Mouse (Mus musculus) gonadal fat pad, adult 2 months (tissue): ENCODE measurements around the gene 3110070M22Rik. TPM values are rescaled to one million over a fixed set of nuclear protein-coding genes. Genes with fewer than 3 reads are reported as not detected.
"Not testable (repeated sequence)": the region's sequence is repeated elsewhere in the genome, so short reads cannot be mapped to it uniquely, and the experiment has no call there.

Experiments
- DNase-seq: peaks from one replicate; pipeline ENCODE4 v3.0.0-alpha.2; 2012; ENCODE audit warnings: low read depth
- polyA plus RNA-seq: library from polyadenylated mRNA; depleted of rRNA; stranded (reverse); fragments of >200 nt; gene quantifications from 2 replicates; pipeline ENCODE4 v1.2.3, GENCODE M21; 2012; rRNA removed

3110070M22Rik gene
- 3.5 and 4.2 TPM in 2 replicates for polyA plus RNA-seq

DNA sequence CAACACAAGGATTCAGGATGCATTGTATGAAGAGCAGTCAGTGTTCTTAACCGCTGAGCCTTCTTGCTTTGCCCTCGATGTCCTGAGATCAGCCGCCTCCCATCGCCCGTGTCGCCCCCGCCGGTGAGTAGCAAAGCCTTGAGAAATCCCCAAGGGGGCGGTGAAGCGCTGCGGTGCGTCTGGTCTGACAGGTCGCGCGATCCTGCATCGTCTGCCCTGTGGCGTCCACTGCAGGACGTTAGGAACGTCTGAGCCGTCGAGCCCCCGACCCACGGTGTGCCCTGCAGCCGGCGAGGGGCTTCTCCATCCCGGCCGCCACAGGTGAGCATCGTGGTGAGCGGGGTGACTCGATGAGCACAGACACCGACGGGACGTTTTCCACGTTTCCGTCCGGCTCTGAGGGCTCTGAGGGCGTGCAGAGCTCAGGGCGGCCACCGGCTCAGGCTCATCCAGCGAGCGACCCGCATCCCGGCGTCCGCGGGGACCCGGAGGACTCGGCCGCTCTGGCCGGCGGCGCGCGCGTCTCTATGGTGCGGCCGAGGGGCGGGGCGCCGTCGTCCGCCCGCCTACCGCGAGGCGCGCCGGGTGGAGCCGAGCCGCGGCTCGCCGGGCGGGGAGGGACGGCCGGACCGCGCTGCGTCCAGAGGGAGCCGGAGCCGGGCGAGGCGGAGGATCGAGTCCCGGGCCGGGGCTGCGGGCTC is at the start of gene 3110070M22Rik, which contains the start of gene Tmem267:
TSS of gene 3110070M22Rik (minus strand) at position 504 of the 701 bp plus-strand sequence.
TSS of gene Tmem267 (plus strand) at position 160 of the 701 bp plus-strand sequence.
- DNase-seq, result no peak

DNA sequence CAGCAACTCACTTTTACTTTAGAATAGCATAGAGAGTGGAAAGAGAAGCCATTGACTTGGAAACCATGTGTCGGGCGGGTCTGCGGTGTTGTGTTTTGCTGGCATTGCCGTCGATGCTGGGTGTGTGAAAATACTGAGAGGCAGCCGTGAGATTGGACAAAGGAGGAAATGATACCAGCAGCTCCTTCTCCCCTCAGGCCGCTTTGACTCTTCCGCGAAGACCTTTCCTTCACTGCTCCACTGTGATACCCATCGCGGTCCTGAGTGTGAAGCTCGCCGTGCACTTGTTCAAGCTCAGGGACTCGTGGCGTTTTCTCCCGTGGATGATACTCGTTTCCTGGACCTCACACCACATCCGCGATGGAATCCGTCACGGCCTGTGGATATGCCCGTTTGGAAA is 6.8 kb upstream of the 3110070M22Rik start:
- DNase-seq, result not testable (repeated sequence)

DNA sequence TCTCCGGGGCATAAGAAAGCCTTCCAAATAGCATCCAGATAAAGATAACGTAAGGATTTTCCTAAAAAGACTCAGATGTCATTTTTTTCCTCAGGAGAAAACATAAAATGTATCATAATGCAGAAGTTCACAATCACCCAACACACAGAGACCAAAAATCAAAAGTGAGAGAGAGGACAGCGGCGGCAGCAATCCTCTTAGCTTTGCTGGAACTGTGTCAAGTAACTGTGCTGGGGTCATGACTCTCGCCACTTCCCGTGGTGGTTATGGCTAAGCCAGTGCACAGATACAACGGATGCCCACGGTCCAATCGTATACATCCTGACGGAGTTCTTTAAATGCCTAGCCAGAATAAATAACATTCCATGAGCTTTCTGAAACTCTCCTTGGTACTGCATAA is 3.9 kb upstream of the 3110070M22Rik start:
- DNase-seq, result not testable (repeated sequence)

DNA sequence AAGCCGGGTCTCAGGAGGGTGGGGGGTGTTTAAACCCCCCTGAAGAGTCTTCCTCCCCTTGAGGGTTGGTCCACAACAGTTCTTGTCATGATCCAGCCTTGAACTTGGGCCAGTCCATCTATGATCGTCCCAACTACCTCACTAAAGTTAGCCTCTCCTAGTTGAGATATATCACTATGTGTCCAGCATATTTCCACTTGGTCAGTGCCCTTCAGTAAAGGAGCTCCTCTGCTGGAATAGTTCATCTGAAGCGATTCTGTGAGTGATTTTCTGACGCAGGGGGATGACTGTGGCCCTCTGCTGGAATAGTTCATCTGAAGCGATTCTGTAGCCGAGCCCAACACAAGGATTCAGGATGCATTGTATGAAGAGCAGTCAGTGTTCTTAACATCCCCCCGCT is 829 bp downstream of the 3110070M22Rik start:
- DNase-seq, result no peak

DNA sequence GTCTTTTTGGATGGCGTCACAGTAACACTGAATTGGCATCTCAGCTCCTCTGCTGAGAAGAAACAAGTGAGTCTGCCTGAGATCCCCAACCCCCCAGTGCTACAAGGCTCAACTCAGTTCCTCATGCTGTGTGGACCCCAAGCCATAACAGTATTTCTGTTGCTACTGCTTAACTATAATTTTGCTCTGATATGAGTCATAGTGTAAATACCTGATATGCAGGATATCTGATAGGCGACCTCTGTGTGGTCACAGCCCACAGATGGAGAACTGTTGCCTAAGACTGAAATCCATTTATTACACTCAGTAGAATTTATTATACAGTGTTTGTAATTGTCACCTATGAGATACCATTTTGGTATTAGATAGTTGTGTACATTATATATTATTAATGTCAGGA is 10.4 kb downstream of the 3110070M22Rik start:
- DNase-seq, result no peak

DNA sequence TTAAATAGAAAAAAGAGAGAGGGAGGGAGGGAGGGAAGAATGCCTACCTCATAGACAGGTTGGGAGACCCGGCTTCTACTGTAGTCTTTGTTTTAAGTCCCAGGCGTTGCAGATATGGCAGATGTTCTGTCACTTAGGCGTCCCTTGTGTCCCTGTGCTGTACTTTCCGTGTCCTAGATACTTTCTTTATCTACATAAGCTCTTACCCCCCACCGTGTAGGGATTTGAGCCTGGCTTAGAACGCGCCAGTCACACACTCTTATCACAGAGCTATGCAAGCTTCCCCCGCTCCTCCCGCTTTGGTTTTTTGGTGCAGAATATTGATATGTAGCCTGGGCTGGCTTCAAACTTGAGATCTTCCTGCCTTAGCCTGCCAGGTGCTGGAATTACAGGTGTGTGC is 11.6 kb downstream of the 3110070M22Rik start:
- no peak for DNase-seq

DNA sequence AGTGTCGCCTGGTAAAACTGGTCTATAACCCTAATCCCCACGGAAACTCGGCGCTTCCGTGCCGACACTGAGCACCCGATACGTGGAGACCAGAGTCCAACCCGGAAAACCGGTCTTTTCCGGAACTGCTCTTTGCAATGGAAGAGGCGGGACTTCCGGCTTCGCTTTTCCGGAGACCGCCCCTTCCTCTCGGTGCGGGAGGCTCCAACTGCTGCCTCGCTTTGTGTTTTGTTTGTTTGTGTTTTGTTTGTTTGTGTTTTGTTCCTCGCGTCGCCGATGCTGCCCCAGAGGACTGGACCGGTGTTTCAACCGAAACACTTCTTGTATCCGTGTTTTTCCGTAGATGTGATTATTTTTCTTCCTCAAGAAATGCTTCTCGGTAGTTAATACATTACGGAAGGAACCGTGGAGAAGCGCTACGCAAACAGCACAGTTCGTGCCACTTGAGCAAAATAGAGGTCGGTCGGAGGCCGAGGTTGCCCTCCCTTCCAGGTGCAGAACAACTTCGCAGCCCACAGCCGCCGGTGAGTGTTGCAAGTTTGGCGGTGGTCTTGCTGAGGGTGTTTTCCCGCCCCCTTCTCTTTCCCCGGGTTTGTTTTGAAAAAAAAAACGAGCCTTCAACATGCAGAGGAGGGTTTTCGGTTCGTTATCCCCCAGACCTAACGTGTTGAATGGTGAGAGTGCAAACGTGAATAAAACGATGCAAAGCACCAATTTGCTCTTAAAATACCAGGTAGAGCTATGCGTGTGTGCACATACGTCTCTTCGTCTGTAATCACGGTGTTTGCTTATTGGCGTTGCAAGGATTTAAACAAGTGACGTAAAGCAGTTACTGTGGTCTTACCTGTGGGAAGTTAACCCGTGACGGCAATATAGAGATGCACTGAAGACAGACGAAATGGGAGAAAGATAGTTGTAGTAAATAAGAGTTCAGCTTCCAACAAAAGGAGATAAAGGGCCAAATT is 25.3 kb downstream of the 3110070M22Rik start, which contains the start of gene 4833420G17Rik:
TSS of gene 4833420G17Rik (plus strand) at position 173 of the 965 bp plus-strand sequence.
- DNase-seq, result peak; percentile 49

DNA sequence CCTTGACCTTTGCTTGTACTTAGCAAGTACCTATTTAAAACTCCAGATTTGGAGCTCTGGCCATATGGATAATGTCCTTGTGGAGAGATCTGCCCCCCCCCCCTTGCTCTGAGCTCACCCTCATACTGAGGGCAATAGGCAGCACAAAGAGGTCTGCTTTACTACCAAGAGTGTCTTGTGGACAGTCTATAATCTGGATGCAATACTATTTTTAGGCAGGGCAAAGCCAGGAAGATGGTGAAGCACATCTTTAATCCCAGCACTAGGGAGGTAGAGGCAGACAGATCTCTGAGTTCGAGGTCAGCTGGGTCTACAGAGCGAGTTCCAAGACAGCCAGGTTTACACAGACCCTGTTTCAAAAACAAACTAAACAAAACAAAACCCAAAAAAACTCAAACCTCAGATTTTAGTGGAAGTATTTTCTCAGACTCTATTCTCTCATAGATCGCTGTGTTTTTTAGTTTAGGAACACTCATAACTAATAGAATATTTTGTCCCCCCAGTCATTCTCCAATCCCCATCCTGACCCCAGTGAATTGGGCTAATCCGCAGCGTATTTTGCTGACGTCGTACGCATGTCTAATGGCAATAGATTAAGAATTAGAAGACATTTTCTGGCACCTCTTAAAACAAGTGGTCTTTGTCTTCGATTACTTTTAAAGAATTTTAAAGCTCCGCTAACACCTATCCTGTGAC is 26.1 kb downstream of the 3110070M22Rik start:
- no peak for DNase-seq

DNA sequence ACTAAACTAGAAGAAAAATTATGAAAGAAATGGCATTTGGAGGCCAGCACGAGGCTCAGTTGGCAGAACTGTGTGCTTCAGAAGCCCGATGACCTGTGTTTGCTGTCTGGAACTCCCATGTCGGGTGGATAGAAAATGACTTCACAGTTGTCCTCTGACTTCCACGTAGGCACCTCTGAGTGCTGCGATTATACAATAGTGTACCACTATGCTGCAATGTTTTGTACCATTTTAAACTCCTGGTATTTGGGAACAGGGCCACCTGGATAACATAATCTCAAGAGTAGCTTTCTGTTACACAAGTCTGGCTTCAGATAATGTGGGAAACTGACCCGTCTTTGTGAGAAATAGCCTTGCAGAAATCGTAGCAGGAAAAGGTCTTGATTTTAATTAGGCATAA is 31.8 kb downstream of the 3110070M22Rik start:
- DNase-seq, result peak; percentile 44

DNA sequence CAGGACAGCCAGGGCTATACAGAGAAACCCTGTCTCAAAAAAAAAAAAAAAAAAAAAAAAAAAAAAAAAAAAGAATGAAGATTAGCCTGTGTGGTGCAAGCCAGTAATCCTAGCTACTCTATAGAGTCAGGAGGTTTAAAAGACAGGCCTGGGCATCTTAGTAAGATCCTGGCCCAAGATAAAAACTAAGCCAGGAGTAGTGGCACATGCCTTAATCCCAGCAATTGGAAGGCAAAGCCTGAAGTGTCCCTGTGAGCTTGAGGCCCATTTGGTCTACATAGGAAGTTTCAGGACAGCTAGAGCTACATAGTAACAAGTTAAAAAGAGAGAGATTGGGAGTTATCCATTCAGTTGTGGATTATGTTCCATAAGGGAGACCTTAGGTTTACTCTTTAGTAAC is 33.1 kb downstream of the 3110070M22Rik start:
- peak; percentile 67 for DNase-seq

DNA sequence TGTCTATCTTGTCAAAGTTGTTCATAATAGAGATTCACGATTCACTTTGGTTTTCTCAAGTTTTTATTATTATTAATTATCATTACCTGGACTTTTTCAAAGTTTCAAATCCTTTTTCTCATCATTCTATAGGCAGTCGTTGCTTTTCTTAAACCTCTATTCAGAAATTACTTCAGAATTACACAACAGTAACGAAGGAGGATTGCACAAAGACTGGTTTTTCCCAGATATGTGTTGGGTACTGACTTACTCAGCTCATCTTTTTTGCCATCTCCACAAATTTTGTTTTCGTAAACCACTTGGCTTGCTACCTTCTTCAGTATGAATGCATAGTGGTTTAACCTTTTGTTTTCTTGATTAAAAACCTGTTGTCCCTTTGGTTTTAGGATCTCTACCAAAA is 34.6 kb downstream of the 3110070M22Rik start:
- no peak for DNase-seq

DNA sequence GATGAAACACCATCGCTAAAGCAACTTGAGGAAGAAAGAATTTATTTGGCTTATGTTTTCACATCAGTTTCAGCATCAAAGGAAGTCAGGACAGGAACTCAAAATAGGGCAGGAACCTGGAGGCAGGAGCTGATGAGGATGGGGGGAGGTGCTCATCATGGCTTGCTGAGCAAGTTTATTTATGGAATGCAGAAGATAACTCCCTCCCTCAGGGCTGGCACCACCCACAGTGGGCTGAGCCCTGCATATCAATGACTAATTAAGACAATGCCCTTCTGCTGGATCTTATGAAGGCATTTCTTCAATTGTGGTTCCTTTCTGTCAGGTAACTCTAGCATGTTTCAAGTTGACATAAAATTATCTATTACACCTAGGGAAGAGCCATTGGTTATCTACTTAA is 45.9 kb downstream of the 3110070M22Rik start:
- no peak for DNase-seq

Other genes with a start within 250 kb of the 3110070M22Rik start
- gene Paip1, start 59.8 kb downstream of the 3110070M22Rik start, polyA plus RNA-seq, result 24.4 and 26.3 TPM in 2 replicates
- 29.2 and 29.3 TPM in 2 replicates for gene 4833420G17Rik, start 25.6 kb downstream of the 3110070M22Rik start, polyA plus RNA-seq
- 15.6 and 21.8 TPM in 2 replicates for gene Tmem267, start 344 bp downstream of the 3110070M22Rik start, polyA plus RNA-seq
- 1.5 and 1.6 TPM in 2 replicates for gene Ccl28, start 135.4 kb upstream of the 3110070M22Rik start, polyA plus RNA-seq
- gene Hmgcs1, start 202.0 kb upstream of the 3110070M22Rik start, polyA plus RNA-seq, result 61.0 and 76.6 TPM in 2 replicates